Mouse (Mus musculus): Measurements from ENCODE around the gene Rabl6.

The Rabl6 gene

GRCm38 (mm10) chr2:25607761-25608622, at the start of gene Rabl6:
Gene Rabl6, minus strand, starts transcription at chr2:25608521.
- DNase-seq (ENCODE audit: low spot score) = peak; percentile 91

GRCm38 (mm10) chr2:25657652-25658051, 49.3 kb upstream of the Rabl6 start, which contains the start of gene Lcn5:
Gene Lcn5, plus strand, starts transcription at chr2:25657952.
- DNase-seq (ENCODE audit: low spot score) = no peak

DNA sequence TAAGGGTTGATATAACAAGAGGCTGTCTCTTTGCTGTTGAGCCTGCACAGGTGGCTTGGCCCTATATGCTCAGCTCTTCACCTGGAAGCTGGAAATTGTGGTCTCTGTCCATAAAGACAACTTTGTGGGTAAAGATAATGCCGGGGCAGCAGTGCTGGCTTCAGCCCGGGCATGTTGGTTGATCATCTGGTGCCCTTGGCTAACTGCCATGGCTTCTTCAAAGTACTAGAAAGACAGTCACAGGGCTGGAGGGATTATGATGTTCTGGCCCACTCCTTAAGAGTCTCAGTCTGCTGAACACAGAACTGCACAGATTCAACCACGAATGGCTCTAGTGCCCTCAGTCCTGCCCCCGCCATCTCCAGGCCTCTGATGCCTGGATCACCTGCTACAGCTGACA, 48.9 kb upstream of the Rabl6 start:
- DNase-seq (ENCODE audit: low spot score) = no peak

- DNase-seq (ENCODE audit: low spot score) = no peak
These were observed 48.4 kb upstream of the Rabl6 start for GRCm38 (mm10) chr2:25656691-25657090.

DNA sequence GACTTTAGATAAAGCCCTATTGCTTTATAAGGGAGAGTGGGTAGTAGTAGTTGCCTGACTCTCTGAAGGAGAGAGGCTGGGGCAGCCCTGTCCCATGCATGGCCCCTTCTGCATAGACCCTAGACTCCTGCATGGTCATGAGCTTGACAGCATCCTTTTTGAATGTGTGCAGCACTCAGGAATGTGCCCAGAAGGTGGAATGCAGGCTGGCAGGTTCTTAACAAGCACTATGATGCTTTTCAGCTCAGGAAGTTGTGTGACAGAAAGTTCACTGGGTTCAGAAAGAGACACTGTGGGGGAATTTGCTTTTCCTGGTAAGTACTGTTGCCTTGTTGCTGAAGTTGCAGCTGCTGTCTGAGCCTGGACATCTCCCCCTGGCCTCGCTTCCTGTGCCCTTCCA, 46.2 kb upstream of the Rabl6 start:
- DNase-seq (ENCODE audit: low spot score) = no peak

DNA sequence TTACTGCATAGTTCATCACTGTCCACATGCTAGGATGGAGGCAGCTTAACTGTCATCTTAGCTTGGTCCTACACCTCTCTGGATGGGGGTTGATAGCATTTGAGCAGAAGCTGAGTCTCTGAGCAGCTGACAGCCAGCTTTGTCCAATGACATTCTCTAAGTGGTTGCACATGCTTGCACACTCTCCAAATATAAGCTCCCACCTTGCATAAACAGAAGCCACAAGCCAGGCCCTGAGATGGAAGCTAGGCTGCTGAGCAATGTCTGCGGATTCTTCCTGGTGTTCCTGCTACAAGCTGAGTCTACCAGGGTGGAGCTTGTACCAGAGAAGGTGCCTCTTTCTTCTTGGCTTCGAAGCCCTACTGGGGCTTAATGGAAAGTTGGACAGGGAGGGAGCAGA, 44.6 kb upstream of the Rabl6 start, which contains the start of gene Lcn8:
Gene Lcn8, plus strand, starts transcription at position 219 of the 400 bp plus-strand sequence.
- no peak for DNase-seq (ENCODE audit: low spot score)

GRCm38 (mm10) chr2:25639890-25640289, 31.6 kb upstream of the Rabl6 start:
- no peak for DNase-seq (ENCODE audit: low spot score)

DNA sequence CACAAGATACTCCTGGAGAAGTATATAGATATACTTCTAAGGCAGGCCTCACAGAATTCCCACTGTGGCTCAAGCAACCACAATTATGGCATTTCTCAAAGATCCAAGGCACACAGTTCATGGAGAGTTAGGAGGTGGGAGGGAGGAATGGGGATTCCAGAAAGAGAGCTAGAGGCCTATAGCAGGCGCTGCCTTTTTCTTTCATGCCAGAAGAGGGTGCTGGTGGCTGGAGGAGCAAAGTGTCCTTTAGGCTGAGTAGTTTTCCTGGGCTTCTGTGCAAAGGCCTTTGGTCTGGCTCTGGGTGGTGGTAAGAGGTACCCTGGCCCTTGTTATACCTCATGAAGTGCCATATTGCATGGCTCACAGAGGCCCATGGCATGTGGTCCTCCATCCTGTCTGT, 25.7 kb upstream of the Rabl6 start:
- DNase-seq (ENCODE audit: low spot score) = no peak

GRCm38 (mm10) chr2:25633616-25634015, 25.3 kb upstream of the Rabl6 start:
- DNase-seq (ENCODE audit: low spot score) = no peak

DNA sequence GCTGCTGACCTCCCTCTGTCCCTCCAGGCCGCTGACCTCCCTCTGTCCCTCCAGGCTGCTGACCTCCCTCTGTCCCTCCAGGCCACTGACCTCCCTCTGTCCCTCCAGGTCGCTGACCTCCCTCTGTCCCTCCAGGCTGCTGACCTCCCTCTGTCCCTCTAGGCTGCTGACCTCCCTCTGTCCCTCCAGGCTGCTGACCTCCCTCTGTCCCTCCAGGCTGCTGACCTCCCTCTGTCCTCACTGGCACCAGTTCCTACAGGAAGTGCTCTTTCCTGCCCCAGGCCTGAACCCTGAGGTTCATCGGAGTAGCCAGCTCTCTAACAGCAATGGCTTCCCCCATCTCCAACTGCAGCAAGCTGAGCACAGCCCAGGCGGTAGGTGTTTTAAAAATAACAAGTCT, 20.4 kb upstream of the Rabl6 start:
- DNase-seq (ENCODE audit: low spot score) = no peak

DNA sequence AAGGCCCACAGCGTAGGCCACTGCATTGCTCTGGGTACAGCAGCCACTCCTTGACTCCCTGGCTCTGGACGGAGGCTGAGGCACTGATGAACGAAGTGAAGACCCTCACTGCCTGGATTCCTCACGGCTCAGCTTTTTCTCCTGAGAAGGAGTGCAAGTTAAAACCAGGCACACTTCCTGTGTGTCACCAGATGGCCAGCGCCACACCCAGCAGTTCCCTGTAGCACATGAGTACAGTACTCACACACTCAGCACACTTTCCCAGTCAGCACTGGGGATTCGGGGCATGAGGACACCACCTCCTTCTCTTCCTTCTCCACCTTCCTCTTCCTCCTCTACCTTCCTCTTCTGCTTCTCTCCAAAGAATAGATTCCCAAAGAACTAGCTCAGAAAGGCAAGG, 19.5 kb upstream of the Rabl6 start, which contains the start of gene Fcna:
Gene Fcna, minus strand, starts transcription at position 220 of the 400 bp plus-strand sequence.
- no peak for DNase-seq (ENCODE audit: low spot score)

GRCm38 (mm10) chr2:25625986-25626385, 17.7 kb upstream of the Rabl6 start:
- no peak for DNase-seq (ENCODE audit: low spot score)

- DNase-seq (ENCODE audit: low spot score) = peak; percentile 88
These were observed 13.2 kb upstream of the Rabl6 start, which contains the start of gene Tmem141 for GRCm38 (mm10) chr2:25621229-25622200. Gene Tmem141, minus strand, starts transcription at chr2:25622005.

- no peak for DNase-seq (ENCODE audit: low spot score)
These were observed 12.5 kb upstream of the Rabl6 start for GRCm38 (mm10) chr2:25620852-25621228.

DNA sequence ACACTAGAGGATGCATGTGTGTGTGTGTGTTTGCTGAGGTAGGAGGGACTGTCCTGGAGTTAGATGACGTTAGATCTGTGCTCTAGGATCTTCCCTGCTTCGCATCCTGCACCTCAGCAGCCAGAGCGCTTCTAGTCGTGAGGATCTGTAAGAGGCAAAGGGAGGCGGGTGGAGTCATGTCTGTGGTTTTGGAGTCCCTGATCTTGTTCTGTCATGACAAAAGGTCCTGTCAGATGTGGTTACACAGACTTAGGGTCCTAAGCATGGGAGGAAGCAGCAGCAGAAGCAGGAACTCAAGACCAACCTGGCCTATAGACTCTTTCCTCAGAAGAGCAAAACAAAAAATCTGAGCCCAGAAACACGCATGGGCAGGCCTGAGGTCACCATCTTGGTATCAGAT, 12.1 kb upstream of the Rabl6 start:
- no peak for DNase-seq (ENCODE audit: low spot score)

- DNase-seq (ENCODE audit: low spot score) = no peak
These were observed 9.3 kb upstream of the Rabl6 start, which contains the start of gene Ccdc183 for GRCm38 (mm10) chr2:25617578-25617977. Gene Ccdc183, minus strand, starts transcription at chr2:25617678.

GRCm38 (mm10) chr2:25616398-25616797, 8.1 kb upstream of the Rabl6 start:
- no peak for DNase-seq (ENCODE audit: low spot score)

DNA sequence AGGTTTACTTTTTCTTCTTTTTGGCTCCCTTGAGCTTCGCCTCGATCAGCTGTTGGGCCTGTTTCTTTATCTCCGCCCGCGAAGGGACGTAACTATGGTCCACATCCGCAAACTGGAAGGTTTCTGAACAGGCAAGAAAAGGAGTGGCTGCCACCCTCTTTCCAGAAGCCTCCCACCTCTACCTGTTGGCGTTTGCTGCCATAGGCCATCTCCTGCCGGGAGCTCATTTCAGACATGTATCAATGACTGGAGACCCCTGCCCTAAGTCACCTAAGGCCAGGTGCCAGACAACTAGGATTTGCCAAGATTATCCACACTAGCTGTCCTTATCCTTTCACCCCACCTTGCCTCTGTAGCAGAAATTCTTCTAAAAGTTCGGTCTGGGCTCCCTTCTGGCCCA, 350 bp upstream of the Rabl6 start:
- DNase-seq (ENCODE audit: low spot score) = peak; percentile 37

DNA sequence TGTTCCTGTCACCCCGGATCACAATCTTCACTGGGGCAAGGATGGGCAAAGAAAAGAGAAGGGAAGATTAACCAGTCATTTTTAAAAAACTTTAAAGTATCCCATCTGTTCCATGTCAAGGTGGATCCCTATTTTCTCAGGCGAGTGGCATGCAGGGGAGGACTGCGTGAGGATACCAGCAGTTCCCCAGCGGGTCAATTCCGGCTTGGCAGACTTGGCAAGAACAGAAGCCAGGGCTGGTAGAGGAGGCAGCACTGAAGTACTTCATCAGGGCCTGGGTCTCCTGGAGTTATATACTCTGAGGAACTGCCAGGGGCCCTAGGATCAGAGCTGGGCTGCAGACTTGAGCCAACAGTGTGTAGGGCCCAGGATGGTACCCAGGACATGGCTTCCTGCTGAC, 5.8 kb downstream of the Rabl6 start:
- no peak for DNase-seq (ENCODE audit: low spot score)

- no peak for DNase-seq (ENCODE audit: low spot score)
These were observed 8.3 kb downstream of the Rabl6 start for GRCm38 (mm10) chr2:25600037-25600436.

GRCm38 (mm10) chr2:25598749-25599148, 9.6 kb downstream of the Rabl6 start:
- no peak for DNase-seq (ENCODE audit: low spot score)

GRCm38 (mm10) chr2:25596765-25597510, 11.4 kb downstream of the Rabl6 start:
- DNase-seq (ENCODE audit: low spot score) = no peak
